Mouse (Mus musculus) intestine, postnatal 0 days (tissue): ENCODE data around the gene Gm266. TPM values are rescaled to one million over a fixed set of nuclear protein-coding genes. Genes with fewer than 3 reads are reported as not detected.
"Not testable (repeated sequence)": the region's sequence is repeated elsewhere in the genome, so short reads cannot be mapped to it uniquely, and the experiment has no call there.

Experiments used
- ATAC-seq: fragments of 200-750 bp; cut with Nextera tagmentation; 2 replicates; pipeline ENCODE4 v1.8.0; 2017; ENCODE audit warnings: mild to moderate bottlenecking, moderate TSS enrichment, moderate library complexity
- H3K27ac ChIP-seq: fragments of 300-500 bp; sonication (generic); 2 replicates; pipeline ENCODE4 v1.5.1; 2014; ENCODE audit warnings: mild to moderate bottlenecking, low read depth, low read length, moderate library complexity
- H3K27me3 ChIP-seq: fragments of 300-500 bp; sonication (generic); replicated peaks from 2 replicates; pipeline ENCODE4 v1.6.1; 2014; ENCODE audit warnings: low read length, mixed read lengths; ENCODE audit not compliant: control insufficient read depth, insufficient read depth
- H3K36me3 ChIP-seq: fragments of 300-500 bp; sonication (generic); 2 replicates; pipeline ENCODE4 v1.6.1; 2014; ENCODE audit warnings: mild to moderate bottlenecking, moderate library complexity; ENCODE audit not compliant: control insufficient read depth, insufficient read depth
- H3K4me1 ChIP-seq: fragments of 300-500 bp; sonication (generic); replicated peaks from 2 replicates; pipeline ENCODE4 v1.6.1; 2014; ENCODE audit warnings: antibody characterized with exemption, low read length, mixed read lengths; ENCODE audit not compliant: control insufficient read depth, insufficient read depth
- H3K4me2 ChIP-seq: fragments of 300-500 bp; sonication (generic); replicated peaks from 2 replicates; pipeline ENCODE4 v1.6.1; 2014; ENCODE audit warnings: low read depth, mild to moderate bottlenecking, moderate library complexity
- H3K4me3 ChIP-seq: fragments of 300-500 bp; sonication (generic); 2 replicates; pipeline ENCODE4 v1.5.1; 2014; ENCODE audit warnings: low read depth, low read length
- H3K9ac ChIP-seq: fragments of 300-500 bp; sonication (generic); 2 replicates; pipeline ENCODE4 v1.6.1; 2014; ENCODE audit warnings: mild to moderate bottlenecking, low read depth, low read length
- H3K9me3 ChIP-seq: fragments of 300-500 bp; sonication (generic); 2 replicates; pipeline ENCODE4 v1.6.1; 2016; ENCODE audit warnings: mixed run types; ENCODE audit not compliant: control insufficient read depth
- CTCF ChIP-seq: sonication (generic); IDR thresholded peaks from 2 replicates; pipeline ENCODE4 v1.5.1; 2016; ENCODE audit warnings: low read depth, mild to moderate bottlenecking, control low read depth, antibody characterized with exemption, moderate library complexity
- WGBS: fragments of 180-500 bp; shearing (Covaris S2); extraction: QIAGEN DNeasy Blood & Tissue Kit; methylation state at CpG from one replicate; pipeline ENCODE4 v1.1.7; 2014; 5-methylcytosine and 5-hydroxymethylcytosine counted together
- polyA plus RNA-seq: library from polyadenylated mRNA; unstranded; fragments of >200 nt; fragmentation: Nextera tagmentation; extraction: Ambion mirVana; gene quantifications from 2 replicates; pipeline ENCODE4 v1.2.1, GENCODE M21; 2015

The Gm266 gene
- polyA plus RNA-seq, 1 experiment from 2014 or later = 8.6 TPM

- 67% methylated on average over 7 of the region's 7 CpGs for WGBS
- H3K4me1 ChIP-seq = no peaks in the 10 kb centered on the region
- H3K27ac ChIP-seq = no peak overlapping the region
- ATAC-seq = no peak
- no peak for TF ChIP-seq CTCF
- H3K4me2 ChIP-seq = no peak overlapping the region
- no peaks in the 10 kb centered on the region for H3K27me3 ChIP-seq
- no peaks in the 10 kb centered on the region for H3K36me3 ChIP-seq
- no peak overlapping the region for H3K4me3 ChIP-seq
- H3K9me3 ChIP-seq = no peaks in the 10 kb centered on the region
- H3K9ac ChIP-seq = no peak overlapping the region
Observed at GRCm38 (mm10) chr12:111514874-111515649, 29.4 kb upstream of the Gm266 start.

- Histone ChIP-seq H3K9me3 (no peaks in the 10 kb centered on the region), H3K9ac (no peak overlapping the region), H3K4me3 (no peak overlapping the region), H3K4me1 (no peaks in the 10 kb centered on the region), H3K27ac (no peak overlapping the region), H3K36me3 (no peaks in the 10 kb centered on the region), H3K27me3 (no peaks in the 10 kb centered on the region), H3K4me2 (no peak overlapping the region)
- 69% methylated on average over 7 of the region's 7 CpGs for WGBS
- ATAC-seq = no peak
- no peak for TF ChIP-seq CTCF
Observed at GRCm38 (mm10) chr12:111514231-111514792, 28.7 kb upstream of the Gm266 start.

- WGBS = 77% methylated on average over 5 of the region's 5 CpGs
- no peak overlapping the region for H3K9ac ChIP-seq
- no peak overlapping the region for H3K4me2 ChIP-seq
- H3K27ac ChIP-seq = no peak overlapping the region
- H3K27me3 ChIP-seq = no peaks in the 10 kb centered on the region
- H3K36me3 ChIP-seq = no peaks in the 10 kb centered on the region
- H3K4me1 ChIP-seq = no peaks in the 10 kb centered on the region
- no peaks in the 10 kb centered on the region for H3K9me3 ChIP-seq
- no peak for TF ChIP-seq CTCF
- no peak overlapping the region for H3K4me3 ChIP-seq
- no peak for ATAC-seq
Observed at GRCm38 (mm10) chr12:111513673-111514072, 28.1 kb upstream of the Gm266 start.

- Histone ChIP-seq H3K9ac (no peak overlapping the region), H3K4me3 (no peak overlapping the region), H3K36me3 (no peaks in the 10 kb centered on the region), H3K27ac (no peak overlapping the region), H3K4me2 (no peak overlapping the region), H3K9me3 (no peaks in the 10 kb centered on the region), H3K27me3 (no peaks in the 10 kb centered on the region), H3K4me1 (no peaks in the 10 kb centered on the region)
- 84% methylated on average over 12 of the region's 12 CpGs for WGBS
- ATAC-seq = no peak
- no peak for TF ChIP-seq CTCF
Observed at GRCm38 (mm10) chr12:111512572-111513063, 27.0 kb upstream of the Gm266 start.

GRCm38 (mm10) chr12:111508438-111508837 lies 22.8 kb upstream of the Gm266 start:
- H3K36me3 ChIP-seq, H3K4me3 ChIP-seq, H3K27me3 ChIP-seq, H3K27ac ChIP-seq, H3K9ac ChIP-seq, H3K9me3 ChIP-seq, H3K4me2 ChIP-seq, ATAC-seq, H3K4me1 ChIP-seq: not testable (repeated sequence)
- 70% methylated on average over 3 of the region's 3 CpGs for WGBS

GRCm38 (mm10) chr12:111507962-111508361 lies 22.3 kb upstream of the Gm266 start:
- Histone ChIP-seq H3K4me3 (no peak overlapping the region), H3K4me1 (no peaks in the 10 kb centered on the region), H3K27ac (no peak overlapping the region), H3K4me2 (no peak overlapping the region), H3K36me3 (no peaks in the 10 kb centered on the region), H3K9me3 (no peaks in the 10 kb centered on the region), H3K27me3 (no peaks in the 10 kb centered on the region), H3K9ac (no peak overlapping the region)
- TF ChIP-seq CTCF = no peak
- ATAC-seq = no peak
- WGBS = 88% methylated on average over 10 of the region's 10 CpGs
